Mouse (Mus musculus) cerebellum, adult 11-12 months (tissue): ENCODE measurements around the gene Mctp1.
"Not testable (repeated sequence)": the region's sequence is repeated elsewhere in the genome, so short reads cannot be mapped to it uniquely, and the experiment has no call there.

Source experiments
- DNase-seq: peaks from one replicate; pipeline ENCODE4 v3.0.0; 2022

Mctp1 gene

GRCm38 (mm10) chr13:76971046-76971445 is 586.7 kb downstream of the Mctp1 start:
- DNase-seq, result not testable (repeated sequence)

- no peak for DNase-seq
These were observed 618.3 kb downstream of the Mctp1 start for GRCm38 (mm10) chr13:77002628-77003027.

DNA sequence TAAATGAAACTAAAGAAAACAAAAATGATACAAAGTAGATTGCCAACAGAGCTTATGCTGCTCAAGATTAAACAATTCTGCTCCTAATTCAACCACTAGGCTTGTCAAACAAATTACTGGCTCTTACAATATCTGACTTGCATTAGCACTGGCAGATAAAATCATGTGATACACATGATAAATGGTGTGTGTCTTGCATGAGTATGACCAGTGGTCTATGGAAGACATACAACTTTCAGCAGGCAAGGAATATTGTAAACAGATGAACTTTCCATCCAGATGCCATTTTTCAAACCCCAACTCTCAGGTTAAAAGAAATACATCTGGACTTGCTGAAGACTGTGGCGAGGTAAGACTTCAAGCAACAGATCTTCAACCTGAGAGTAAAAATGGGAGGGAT is 619.3 kb downstream of the Mctp1 start:
- no peak for DNase-seq

DNA sequence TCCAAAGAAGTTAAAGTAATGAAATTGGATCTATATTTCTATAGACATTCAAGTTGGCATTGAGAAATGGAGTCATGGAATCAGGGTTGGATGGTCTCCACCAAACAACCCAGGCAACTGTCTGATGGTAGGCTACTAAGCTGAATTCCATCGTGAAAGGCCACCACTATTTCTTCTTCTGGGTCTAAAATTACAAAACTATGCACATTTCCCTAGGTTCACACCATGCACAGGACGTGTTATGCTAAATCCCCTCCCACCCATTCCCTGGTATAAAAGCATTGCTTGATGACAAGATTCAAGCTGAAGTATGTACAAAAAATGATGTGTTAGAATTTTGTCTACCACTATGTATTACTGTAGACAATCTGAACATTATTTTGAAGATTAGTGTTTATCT is 634.5 kb downstream of the Mctp1 start:
- no peak for DNase-seq

- DNase-seq, result no peak
These were observed 645.3 kb downstream of the Mctp1 start for GRCm38 (mm10) chr13:77029594-77029993.

DNA sequence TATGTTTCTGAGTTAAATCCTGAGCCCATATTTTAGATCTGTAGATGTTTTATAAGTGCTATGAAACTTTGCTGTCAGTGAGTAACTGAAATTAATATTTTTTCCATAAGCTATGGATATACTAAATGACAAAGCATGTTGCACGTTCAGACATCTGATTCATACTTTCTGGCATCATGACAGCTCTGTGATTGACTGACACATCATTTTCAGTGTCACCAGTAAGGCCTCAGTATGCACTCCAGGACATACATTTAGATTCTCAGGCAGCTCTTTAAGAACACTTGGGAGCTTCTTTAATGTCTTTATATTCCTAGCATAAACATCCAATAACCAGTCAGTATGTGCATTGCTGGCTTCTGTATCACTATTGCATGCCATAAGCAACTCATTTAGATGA is 659.0 kb downstream of the Mctp1 start:
- no peak for DNase-seq

- DNase-seq, result no peak
These were observed 661.0 kb downstream of the Mctp1 start for GRCm38 (mm10) chr13:77045375-77045774.

GRCm38 (mm10) chr13:77046416-77046815 is 662.1 kb downstream of the Mctp1 start:
- no peak for DNase-seq

GRCm38 (mm10) chr13:77047179-77047931 is 663.0 kb downstream of the Mctp1 start:
- peak; percentile 20 for DNase-seq

GRCm38 (mm10) chr13:77048461-77048860 is 664.1 kb downstream of the Mctp1 start:
- peak; percentile 48 for DNase-seq

DNA sequence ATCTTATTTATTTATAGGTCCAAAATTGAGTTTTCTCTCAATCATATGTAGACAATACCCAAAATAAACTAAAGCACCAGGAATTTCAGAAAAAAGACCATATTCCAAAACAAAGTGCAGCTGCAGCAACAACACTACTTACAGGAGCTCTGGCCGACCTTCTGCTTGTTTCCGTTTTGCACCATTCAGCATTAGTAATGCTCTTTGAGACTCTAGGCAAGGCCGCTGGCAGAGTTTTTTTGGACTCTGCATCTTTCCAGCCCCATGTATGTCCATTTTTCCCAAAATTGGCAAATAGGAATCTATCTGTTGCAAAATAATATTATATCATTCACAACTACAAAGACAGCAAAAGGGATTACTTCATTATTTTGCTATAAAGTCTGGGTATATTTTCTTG is 665.4 kb downstream of the Mctp1 start:
- no peak for DNase-seq

GRCm38 (mm10) chr13:77063221-77063620 is 678.9 kb downstream of the Mctp1 start:
- no peak for DNase-seq

GRCm38 (mm10) chr13:77068847-77069246 is 684.5 kb downstream of the Mctp1 start:
- DNase-seq, result no peak

DNA sequence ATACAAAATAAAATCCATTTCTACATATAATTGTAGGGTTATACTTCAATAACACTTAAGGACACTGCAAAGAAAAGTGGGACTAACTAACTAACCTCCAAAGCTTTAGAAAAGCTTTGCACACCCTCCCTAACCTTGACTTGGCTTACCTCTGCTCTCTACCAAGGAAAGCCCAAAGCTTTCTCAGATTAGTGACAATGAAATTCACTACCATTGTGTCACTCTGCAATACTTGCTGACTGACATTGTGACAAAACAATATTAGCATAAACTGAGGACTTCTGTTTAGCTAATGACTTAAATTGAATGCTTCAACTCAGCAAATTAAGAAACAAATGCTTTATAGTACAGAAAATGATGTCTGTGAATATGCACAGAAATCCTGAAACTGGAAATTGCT is 687.7 kb downstream of the Mctp1 start:
- no peak for DNase-seq
